Mouse (Mus musculus): Measurements from ENCODE around the gene Gprc5d. TPM values are rescaled to one million over a fixed set of nuclear protein-coding genes. Genes with fewer than 3 reads are reported as not detected.

The Gprc5d gene
- polyA plus RNA-seq (2014; fragmentation: Illumina TruSeq; extraction: RNeasy Lipid Tissue Mini Kit (QIAGEN cat#74804)): not detected

DNA sequence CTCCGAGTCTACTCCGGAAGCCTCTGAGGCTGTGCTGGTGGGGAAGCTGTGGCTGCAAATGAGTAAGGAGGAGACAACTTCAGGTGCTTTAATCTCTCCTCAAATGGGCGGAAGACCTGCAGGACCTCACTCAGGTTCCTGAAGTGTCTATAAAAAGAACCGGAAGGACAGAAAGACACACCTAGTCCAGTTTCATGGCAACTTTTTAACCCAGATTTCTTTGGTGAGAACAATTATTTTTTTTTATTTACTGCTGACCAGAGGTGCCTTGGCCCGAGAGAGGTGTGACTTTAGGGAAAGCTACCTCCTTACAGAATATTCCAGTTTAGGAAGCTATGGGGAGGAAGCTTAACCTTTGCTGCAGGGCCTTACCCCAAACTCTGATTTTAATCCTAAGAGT, at the start of gene Gprc5d:
Gene Gprc5d (minus strand): TSS at position 101 of the 400 bp plus-strand sequence.

DNA sequence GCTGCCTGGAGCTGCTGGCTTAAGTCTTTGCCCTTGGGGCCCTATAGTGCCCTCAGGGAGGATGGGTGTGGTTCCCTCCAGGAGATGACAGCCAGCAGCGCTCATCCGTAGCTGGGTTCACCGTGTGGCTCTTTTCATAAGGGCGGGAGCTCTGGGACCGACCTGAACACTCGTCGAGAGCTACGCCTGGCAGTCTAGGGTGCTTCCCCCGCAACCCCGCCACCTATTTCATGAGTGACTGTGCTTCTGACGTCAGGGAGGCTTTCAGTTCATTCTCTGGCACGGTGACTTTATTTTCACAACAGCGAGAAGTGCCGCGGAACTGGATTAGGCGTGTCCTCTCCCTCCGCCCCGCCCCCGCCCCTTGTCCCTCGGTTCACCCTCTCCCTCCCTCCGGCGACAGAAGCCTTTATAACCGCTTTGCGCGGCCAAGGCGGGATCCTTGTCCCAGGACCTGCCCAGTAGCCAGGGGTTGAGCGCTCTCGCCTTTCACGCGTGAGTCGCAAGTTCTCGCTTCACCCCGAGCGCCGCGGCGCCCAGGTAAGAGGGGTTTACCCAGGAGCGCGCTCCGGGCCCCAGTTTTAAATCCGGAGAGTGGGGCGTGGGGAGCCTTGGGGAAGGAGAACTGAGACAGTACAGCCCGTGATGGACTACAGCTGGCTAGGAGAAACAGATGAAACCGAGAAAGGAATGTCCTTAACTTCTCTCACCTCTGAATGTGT, 52.7 kb downstream of the Gprc5d start, which contains the start of gene Gprc5a:
Gene Gprc5a (plus strand): TSS at position 416 of the 722 bp plus-strand sequence.

Other genes with a start within 250 kb of the Gprc5d start
- 1.8 TPM for gene Gpr19, start 219.7 kb downstream of the Gprc5d start, polyA plus RNA-seq (2014; fragmentation: Illumina TruSeq; extraction: RNeasy Lipid Tissue Mini Kit (QIAGEN cat#74804))
- 235 TPM for gene Cdkn1b, start 197.9 kb downstream of the Gprc5d start, polyA plus RNA-seq (2014; fragmentation: Illumina TruSeq; extraction: RNeasy Lipid Tissue Mini Kit (QIAGEN cat#74804))
- 3.4 TPM for gene Apold1, start 136.6 kb downstream of the Gprc5d start, polyA plus RNA-seq (2014; fragmentation: Illumina TruSeq; extraction: RNeasy Lipid Tissue Mini Kit (QIAGEN cat#74804))
- gene Ddx47, start 106.7 kb downstream of the Gprc5d start, polyA plus RNA-seq (2014; fragmentation: Illumina TruSeq; extraction: RNeasy Lipid Tissue Mini Kit (QIAGEN cat#74804)): 182 TPM
- not detected for gene Gprc5a, start 52.6 kb downstream of the Gprc5d start, polyA plus RNA-seq (2014; fragmentation: Illumina TruSeq; extraction: RNeasy Lipid Tissue Mini Kit (QIAGEN cat#74804))
- 30.2 TPM for gene Fam234b, start 79.7 kb upstream of the Gprc5d start, polyA plus RNA-seq (2014; fragmentation: Illumina TruSeq; extraction: RNeasy Lipid Tissue Mini Kit (QIAGEN cat#74804))
- gene Hebp1, start 79.7 kb upstream of the Gprc5d start, polyA plus RNA-seq (2014; fragmentation: Illumina TruSeq; extraction: RNeasy Lipid Tissue Mini Kit (QIAGEN cat#74804)): 4.8 TPM
- gene Gsg1, start 136.1 kb upstream of the Gprc5d start, polyA plus RNA-seq (2014; fragmentation: Illumina TruSeq; extraction: RNeasy Lipid Tissue Mini Kit (QIAGEN cat#74804)): not detected
- gene Pbp2, start 192.1 kb upstream of the Gprc5d start, polyA plus RNA-seq (2014; fragmentation: Illumina TruSeq; extraction: RNeasy Lipid Tissue Mini Kit (QIAGEN cat#74804)): not detected
- gene Emp1, start 244.3 kb upstream of the Gprc5d start, polyA plus RNA-seq (2014; fragmentation: Illumina TruSeq; extraction: RNeasy Lipid Tissue Mini Kit (QIAGEN cat#74804)): 172 TPM

All from ovary, adult 10 weeks (tissue).